Mouse (Mus musculus): ENCODE results near the gene Glis1. TPM values are rescaled to one million over a fixed set of nuclear protein-coding genes. Genes with fewer than 3 reads are reported as not detected.

The Glis1 gene
- polyA plus RNA-seq, 1 experiment from 2014 or later, result 6.8 TPM

GRCm38 (mm10) chr4:107577146-107577839, 142.9 kb downstream of the Glis1 start:
- H3K4me2 ChIP-seq (ENCODE audit: low read depth, severe bottlenecking), result no peak overlapping the region
- H3K27ac ChIP-seq (replicated peaks; ENCODE audit: low read depth, low read length), result no peak overlapping the region
- no peak overlapping the region for H3K4me3 ChIP-seq (ENCODE audit: low read depth, low read length)
- 68% methylated on average over 12 of the region's 12 CpGs for WGBS
- peaks cover 30% of the 10 kb centered on the region for H3K4me1 ChIP-seq (ENCODE audit: control insufficient read depth, insufficient read depth, low read length)
- H3K27me3 ChIP-seq (ENCODE audit: control insufficient read depth, insufficient read depth, low read length), result no peaks in the 10 kb centered on the region
- DNase-seq (ENCODE audit: low spot score), result no peak
- no peaks in the 10 kb centered on the region for H3K36me3 ChIP-seq (ENCODE audit: control insufficient read depth, insufficient read depth, low read length)
- ATAC-seq (ENCODE audit: insufficient number of reproducible peaks, low FRiP score, low TSS enrichment, low read depth), result no peak
- no peak overlapping the region for H3K9ac ChIP-seq (ENCODE audit: low read length)
- H3K9me3 ChIP-seq (ENCODE audit: control insufficient read depth, low read length), result no peaks in the 10 kb centered on the region

GRCm38 (mm10) chr4:107580883-107581282, 146.5 kb downstream of the Glis1 start:
- 16% methylated on average over 11 of the region's 11 CpGs for WGBS
- peaks cover 30% of the 10 kb centered on the region for H3K4me1 ChIP-seq (ENCODE audit: control insufficient read depth, insufficient read depth, low read length)
- no peaks in the 10 kb centered on the region for H3K27me3 ChIP-seq (ENCODE audit: control insufficient read depth, insufficient read depth, low read length)
- no peak overlapping the region for H3K9ac ChIP-seq (ENCODE audit: low read length)
- DNase-seq (ENCODE audit: low spot score), result peak; percentile 62
- H3K4me2 ChIP-seq (ENCODE audit: low read depth, severe bottlenecking), result no peak overlapping the region
- no peak overlapping the region for H3K4me3 ChIP-seq (ENCODE audit: low read depth, low read length)
- no peak overlapping the region for H3K27ac ChIP-seq (replicated peaks; ENCODE audit: low read depth, low read length)
- H3K9me3 ChIP-seq (ENCODE audit: control insufficient read depth, low read length), result no peaks in the 10 kb centered on the region
- ATAC-seq (ENCODE audit: insufficient number of reproducible peaks, low FRiP score, low TSS enrichment, low read depth), result 0 out of 2 replicates have a peak, but pooled peaks have one; percentile 28
- H3K36me3 ChIP-seq (ENCODE audit: control insufficient read depth, insufficient read depth, low read length), result no peaks in the 10 kb centered on the region

- Histone ChIP-seq H3K27me3 (ENCODE audit: control insufficient read depth, insufficient read depth, low read length) (no peaks in the 10 kb centered on the region), H3K4me3 (ENCODE audit: low read depth, low read length) (no peak overlapping the region), H3K9ac (ENCODE audit: low read length) (no peak overlapping the region), H3K27ac (replicated peaks; ENCODE audit: low read depth, low read length) (no peak overlapping the region), H3K4me2 (ENCODE audit: low read depth, severe bottlenecking) (no peak overlapping the region), H3K9me3 (ENCODE audit: control insufficient read depth, low read length) (no peaks in the 10 kb centered on the region), H3K4me1 (ENCODE audit: control insufficient read depth, insufficient read depth, low read length) (peaks cover 34% of the 10 kb centered on the region), H3K36me3 (ENCODE audit: control insufficient read depth, insufficient read depth, low read length) (no peaks in the 10 kb centered on the region)
- 43% methylated on average over 5 of the region's 5 CpGs for WGBS
- ATAC-seq (ENCODE audit: insufficient number of reproducible peaks, low FRiP score, low TSS enrichment, low read depth) (no peak), DNase-seq (ENCODE audit: low spot score) (no peak)
These were observed 152.0 kb downstream of the Glis1 start for GRCm38 (mm10) chr4:107586391-107586790.

GRCm38 (mm10) chr4:107588637-107589036, 154.2 kb downstream of the Glis1 start:
- H3K9me3 ChIP-seq (ENCODE audit: control insufficient read depth, low read length), result no peaks in the 10 kb centered on the region
- WGBS, result 86% methylated on average over 7 of the region's 7 CpGs
- H3K4me3 ChIP-seq (ENCODE audit: low read depth, low read length), result no peak overlapping the region
- H3K4me2 ChIP-seq (ENCODE audit: low read depth, severe bottlenecking), result no peak overlapping the region
- no peaks in the 10 kb centered on the region for H3K36me3 ChIP-seq (ENCODE audit: control insufficient read depth, insufficient read depth, low read length)
- no peak for DNase-seq (ENCODE audit: low spot score)
- H3K4me1 ChIP-seq (ENCODE audit: control insufficient read depth, insufficient read depth, low read length), result peaks cover 37% of the 10 kb centered on the region
- H3K27me3 ChIP-seq (ENCODE audit: control insufficient read depth, insufficient read depth, low read length), result no peaks in the 10 kb centered on the region
- H3K27ac ChIP-seq (replicated peaks; ENCODE audit: low read depth, low read length), result no peak overlapping the region
- ATAC-seq (ENCODE audit: insufficient number of reproducible peaks, low FRiP score, low TSS enrichment, low read depth), result no peak
- no peak overlapping the region for H3K9ac ChIP-seq (ENCODE audit: low read length)

GRCm38 (mm10) chr4:107589046-107589445, 154.7 kb downstream of the Glis1 start:
- no peaks in the 10 kb centered on the region for H3K27me3 ChIP-seq (ENCODE audit: control insufficient read depth, insufficient read depth, low read length)
- ATAC-seq (ENCODE audit: insufficient number of reproducible peaks, low FRiP score, low TSS enrichment, low read depth) (no peak), DNase-seq (ENCODE audit: low spot score) (no peak)
- H3K36me3 ChIP-seq (ENCODE audit: control insufficient read depth, insufficient read depth, low read length), result no peaks in the 10 kb centered on the region
- no peak overlapping the region for H3K9ac ChIP-seq (ENCODE audit: low read length)
- peaks cover 37% of the 10 kb centered on the region for H3K4me1 ChIP-seq (ENCODE audit: control insufficient read depth, insufficient read depth, low read length)
- 87% methylated on average over 8 of the region's 8 CpGs for WGBS
- no peak overlapping the region for H3K27ac ChIP-seq (replicated peaks; ENCODE audit: low read depth, low read length)
- H3K4me3 ChIP-seq (ENCODE audit: low read depth, low read length), result no peak overlapping the region
- no peak overlapping the region for H3K4me2 ChIP-seq (ENCODE audit: low read depth, severe bottlenecking)
- no peaks in the 10 kb centered on the region for H3K9me3 ChIP-seq (ENCODE audit: control insufficient read depth, low read length)

- Histone ChIP-seq H3K27me3 (ENCODE audit: control insufficient read depth, insufficient read depth, low read length) (no peaks in the 10 kb centered on the region), H3K4me3 (ENCODE audit: low read depth, low read length) (no peak overlapping the region), H3K9ac (ENCODE audit: low read length) (0 out of 2 replicates have a peak overlapping the region, but pooled peaks have one; percentile 2), H3K4me1 (ENCODE audit: control insufficient read depth, insufficient read depth, low read length) (peaks cover 41% of the 10 kb centered on the region), H3K4me2 (ENCODE audit: low read depth, severe bottlenecking) (no peak overlapping the region; the same call in 1 of the 2 replicates), H3K36me3 (ENCODE audit: control insufficient read depth, insufficient read depth, low read length) (no peaks in the 10 kb centered on the region), H3K27ac (replicated peaks; ENCODE audit: low read depth, low read length) (peak overlapping the region; percentile 47; the same call in 1 of the 2 replicates), H3K9me3 (ENCODE audit: control insufficient read depth, low read length) (no peaks in the 10 kb centered on the region)
- 23% methylated on average over 14 of the region's 14 CpGs for WGBS
- DNase-seq (ENCODE audit: low spot score), result peak; percentile 74
- peak; percentile 73 for ATAC-seq (ENCODE audit: insufficient number of reproducible peaks, low FRiP score, low TSS enrichment, low read depth)
These were observed 156.6 kb downstream of the Glis1 start for GRCm38 (mm10) chr4:107590805-107591534.

- WGBS, result 90% methylated on average over 4 of the region's 4 CpGs
These were observed 159.0 kb downstream of the Glis1 start for GRCm38 (mm10) chr4:107593426-107593825.

GRCm38 (mm10) chr4:107597226-107597897, 163.0 kb downstream of the Glis1 start:
- Histone ChIP-seq H3K4me2 (ENCODE audit: low read depth, severe bottlenecking) (peak overlapping the region; percentile 14; the same call in 1 of the 2 replicates), H3K27me3 (ENCODE audit: control insufficient read depth, insufficient read depth, low read length) (no peaks in the 10 kb centered on the region), H3K27ac (replicated peaks; ENCODE audit: low read depth, low read length) (no peak overlapping the region), H3K9me3 (ENCODE audit: control insufficient read depth, low read length) (no peaks in the 10 kb centered on the region), H3K36me3 (ENCODE audit: control insufficient read depth, insufficient read depth, low read length) (no peaks in the 10 kb centered on the region), H3K4me3 (ENCODE audit: low read depth, low read length) (no peak overlapping the region), H3K9ac (ENCODE audit: low read length) (no peak overlapping the region), H3K4me1 (ENCODE audit: control insufficient read depth, insufficient read depth, low read length) (peaks cover 23% of the 10 kb centered on the region)
- DNase-seq (ENCODE audit: low spot score), result no peak
- no peak for ATAC-seq (ENCODE audit: insufficient number of reproducible peaks, low FRiP score, low TSS enrichment, low read depth)
- 20% methylated on average over 9 of the region's 9 CpGs for WGBS

More at GRCm38 (mm10) chr4:107593426-107593825, 159.0 kb downstream of the Glis1 start:
- Histone ChIP-seq H3K4me2 (ENCODE audit: low read depth, severe bottlenecking) (no peak overlapping the region), H3K9ac (ENCODE audit: low read length) (no peak overlapping the region), H3K9me3 (ENCODE audit: control insufficient read depth, low read length) (no peaks in the 10 kb centered on the region), H3K27ac (replicated peaks; ENCODE audit: low read depth, low read length) (no peak overlapping the region), H3K36me3 (ENCODE audit: control insufficient read depth, insufficient read depth, low read length) (no peaks in the 10 kb centered on the region), H3K4me1 (ENCODE audit: control insufficient read depth, insufficient read depth, low read length) (peaks cover 44% of the 10 kb centered on the region), H3K4me3 (ENCODE audit: low read depth, low read length) (no peak overlapping the region), H3K27me3 (ENCODE audit: control insufficient read depth, insufficient read depth, low read length) (no peaks in the 10 kb centered on the region)
- no peak for ATAC-seq (ENCODE audit: insufficient number of reproducible peaks, low FRiP score, low TSS enrichment, low read depth)
- no peak for DNase-seq (ENCODE audit: low spot score)

All from limb, embryonic 11.5 days (tissue).